Comparison of ENCODE assay signal across 8 mouse cellular contexts in genomic region chr14:8173542-8174250, GRCm38 (mm10). TPM values are rescaled to one million over a fixed set of nuclear protein-coding genes. Genes with fewer than 3 reads are reported as not detected.
DNase-seq lines count a peak whose midpoint lies in the region; ATAC-seq and TF ChIP-seq lines count a peak whose summit lies in the region.
"Not testable (repeated sequence)": the region's sequence is repeated elsewhere in the genome, so short reads cannot be mapped to it uniquely, and the experiment has no call there.

No protein-coding gene starts in this region.

- 0 out of 2 replicates have a peak overlapping the region, but pooled peaks have one; percentile 22 for H3K9ac ChIP-seq in intestine, postnatal 0 days (ENCODE audit: low read depth, low read length)
- peak overlapping the region; percentile 1 for H3K9ac ChIP-seq in liver, adult 2 months (ENCODE audit: low read depth, low read length)
- H3K9ac ChIP-seq in midbrain, embryonic 11.5 days (ENCODE audit: low read length), result peak overlapping the region; percentile 51

- not testable (repeated sequence) for TF ChIP-seq POLR2A in bone marrow, adult 2 months (IDR thresholded peaks at IDR 0.05; ENCODE audit: borderline replicate concordance, control insufficient read depth, low read depth, low read length); liver, adult 2 months (IDR thresholded peaks at IDR 0.05; ENCODE audit: extremely low read depth, insufficient read depth, low read length); small intestine, adult 2 months (IDR thresholded peaks at IDR 0.05; ENCODE audit: low read depth, low read length)

- peak; percentile 60 to 64 for DNase-seq in B cell, adult 2 months
- DNase-seq in embryo, embryonic 11.5 days (ENCODE audit: low read depth, low spot score), result peak; percentile 13
- DNase-seq in heart, adult 8-10 months (ENCODE audit: low spot score), result peak; percentile 24
- not testable (repeated sequence) for DNase-seq in liver, adult 2 months (ENCODE audit: extremely low read depth, low read depth, low spot score); midbrain, embryonic 11.5 days (ENCODE audit: low spot score, missing footprints)

- H3K9me3 ChIP-seq in intestine, postnatal 0 days (ENCODE audit: control insufficient read depth); midbrain, embryonic 11.5 days (ENCODE audit: control insufficient read depth, low read length): not testable (repeated sequence)

- H3K27ac ChIP-seq in bone marrow, adult 2 months (ENCODE audit: control insufficient read depth, insufficient read depth, low read depth, low read length, poor library complexity), result peak overlapping the region; percentile 48; the same call in 1 of the 2 replicates
- H3K27ac ChIP-seq in intestine, postnatal 0 days (ENCODE audit: low read depth, low read length), result peak overlapping the region; percentile 71
- H3K27ac ChIP-seq in liver, adult 2 months (replicated peaks; ENCODE audit: insufficient read depth, low read depth, low read length), result peak overlapping the region; percentile 81
- H3K27ac ChIP-seq in midbrain, embryonic 11.5 days (ENCODE audit: low read depth, low read length), result not testable (repeated sequence)
- H3K27ac ChIP-seq in small intestine, adult 2 months (ENCODE audit: insufficient read depth, low read depth, low read length), result peak overlapping the region; percentile 90

- H3K4me1 ChIP-seq in bone marrow, adult 2 months (ENCODE audit: control insufficient read depth, insufficient read depth, low read length); intestine, postnatal 0 days (replicated peaks; ENCODE audit: control insufficient read depth, insufficient read depth, low read length); liver, adult 2 months (ENCODE audit: control insufficient read depth, insufficient read depth, low read length); midbrain, embryonic 11.5 days (ENCODE audit: control insufficient read depth, insufficient read depth, low read length); small intestine, adult 2 months (ENCODE audit: control insufficient read depth, insufficient read depth, insufficient read length, low read length): not testable (repeated sequence)

- ATAC-seq in intestine, postnatal 0 days; midbrain, embryonic 11.5 days (ENCODE audit: low FRiP score): not testable (repeated sequence)

- H3K4me3 ChIP-seq in bone marrow, adult 2 months (replicated peaks; ENCODE audit: control insufficient read depth, low read depth, low read length), result peak overlapping the region; percentile 80
- peak overlapping the region; percentile 68 for H3K4me3 ChIP-seq in intestine, postnatal 0 days (ENCODE audit: low read depth, low read length)
- peak overlapping the region; percentile 22; the same call in 1 of the 2 replicates for H3K4me3 ChIP-seq in liver, adult 2 months (ENCODE audit: insufficient read depth, low read depth, low read length)
- H3K4me3 ChIP-seq in midbrain, embryonic 11.5 days (ENCODE audit: low read depth, low read length), result peak overlapping the region; percentile 67
- peak overlapping the region; percentile 57 for H3K4me3 ChIP-seq in small intestine, adult 2 months (ENCODE audit: low read depth, low read length)

- H3K27me3 ChIP-seq in intestine, postnatal 0 days (replicated peaks; ENCODE audit: control insufficient read depth, insufficient read depth, low read length); liver, adult 2 months (ENCODE audit: control insufficient read depth, insufficient read depth, low read length); midbrain, embryonic 11.5 days (ENCODE audit: control insufficient read depth, insufficient read depth, low read length); small intestine, adult 2 months (ENCODE audit: control insufficient read depth, insufficient read depth, low read length): not testable (repeated sequence)

- peaks cover 21% of the 10 kb centered on the region for H3K36me3 ChIP-seq in intestine, postnatal 0 days (ENCODE audit: control insufficient read depth, insufficient read depth)
- peaks cover 22% of the 10 kb centered on the region; the same call in 1 of the 2 replicates for H3K36me3 ChIP-seq in liver, adult 2 months (ENCODE audit: control insufficient read depth, insufficient read depth, low read length)
- not testable (repeated sequence) for H3K36me3 ChIP-seq in midbrain, embryonic 11.5 days (ENCODE audit: control insufficient read depth, insufficient read depth, low read length)
- peaks cover 16% of the 10 kb centered on the region for H3K36me3 ChIP-seq in small intestine, adult 2 months (ENCODE audit: control insufficient read depth, insufficient read depth, low read length)

- H3K4me2 ChIP-seq in intestine, postnatal 0 days (replicated peaks; ENCODE audit: low read depth), result peak overlapping the region; percentile 77
- H3K4me2 ChIP-seq in midbrain, embryonic 11.5 days, result peak overlapping the region; percentile 84

- H3K79me2 ChIP-seq in liver, adult 2 months (ENCODE audit: control insufficient read depth, insufficient read depth, low read length), result not testable (repeated sequence)

- 10% methylated on average over 7 of the region's 7 CpGs for WGBS in bone marrow, adult 2 months
- 15% methylated on average over 5 of the region's 7 CpGs for WGBS in intestine, postnatal 0 days
- 7% methylated on average over 5 of the region's 7 CpGs for whole genome bisulfite sequencing in liver, adult 2 months
- 28% methylated on average over 5 of the region's 7 CpGs for WGBS in midbrain, embryonic 11.5 days
- 6% methylated on average over 7 of the region's 7 CpGs for WGBS in small intestine, adult 2 months

- TF ChIP-seq CTCF in bone marrow, adult 2 months (IDR thresholded peaks at IDR 0.05; ENCODE audit: control insufficient read depth, insufficient read depth, low read length); liver, adult 2 months (IDR thresholded peaks at IDR 0.05; ENCODE audit: low read depth, low read length); small intestine, adult 2 months (IDR thresholded peaks at IDR 0.05; ENCODE audit: extremely low read depth, insufficient read length, insufficient replicate concordance, low read depth, low read length): not testable (repeated sequence)
- peak; percentile 49 for TF ChIP-seq CTCF in intestine, postnatal 0 days (IDR thresholded peaks at IDR 0.05; ENCODE audit: low read depth)

RNA-seq across cellular contexts. Expression of gene Pdhb, which starts 0.9 kb away (rescaled TPM):
- 60.0 and 77.9 TPM in 2 replicates for polyA plus RNA-seq in bone marrow, adult 2 months (2011; ENCODE audit: insufficient read depth, insufficient read length, low replicate concordance, missing spikeins)
- total RNA-seq in heart, adult 8-10 months (2022), result 100 to 1,000 TPM; 726 to 851 (median 790) TPM
- 140 and 149 TPM in 2 replicates for polyA plus RNA-seq in intestine, postnatal 0 days (2015; fragmentation: Nextera tagmentation; extraction: Ambion mirVana)
- total RNA-seq in liver, adult 2 months (2014; rRNA removed), result 138 and 177 TPM in 2 replicates
- 53.3 and 62.8 TPM in 2 replicates for polyA plus RNA-seq in liver, adult 2 months (2012; rRNA removed)
- polyA plus RNA-seq in midbrain, embryonic 11.5 days (2014; fragmentation: Nextera tagmentation; extraction: Ambion mirVana), result 215 and 238 TPM in 2 replicates
- 15.7 and 19.8 TPM in 2 replicates for polyA plus RNA-seq in small intestine, adult 2 months (2012; rRNA removed)

RNA-seq across cellular contexts. Expression of gene Kctd6, which starts 40.2 kb away (rescaled TPM):
- polyA plus RNA-seq in bone marrow, adult 2 months (2011; ENCODE audit: insufficient read depth, insufficient read length, low replicate concordance, missing spikeins), result 6.8 and 7.7 TPM in 2 replicates
- 1 to 10 TPM; 8.7 to 9.9 (median 9.3) TPM for total RNA-seq in heart, adult 8-10 months (2022)
- 18.8 and 19.5 TPM in 2 replicates for polyA plus RNA-seq in intestine, postnatal 0 days (2015; fragmentation: Nextera tagmentation; extraction: Ambion mirVana)
- total RNA-seq in liver, adult 2 months (2014; rRNA removed), result 4.3 and 5.2 TPM in 2 replicates
- polyA plus RNA-seq in liver, adult 2 months (2012; rRNA removed), result 3.9 and 5.1 TPM in 2 replicates
- polyA plus RNA-seq in midbrain, embryonic 11.5 days (2014; fragmentation: Nextera tagmentation; extraction: Ambion mirVana), result 8.2 and 10.8 TPM in 2 replicates
- polyA plus RNA-seq in small intestine, adult 2 months (2012; rRNA removed), result 3.9 and 5.7 TPM in 2 replicates

Comparison
In these comparisons a context has a peak if more than half of its experiments do, and no peak if none do; other contexts are left out.
1. H3K4me3 ChIP-seq: peak in every context shown above with its lines; median percentile 80 in bone marrow, adult 2 months; 68 in intestine, postnatal 0 days; 67 in midbrain, embryonic 11.5 days; 57 in small intestine, adult 2 months; 22 in liver, adult 2 months.
2. H3K9ac ChIP-seq: peak in every context shown above with its lines; median percentile 51 in midbrain, embryonic 11.5 days; 22 in intestine, postnatal 0 days; 1 in liver, adult 2 months.